Mouse (Mus musculus): ENCODE data around the gene Acot5.

GRCm38 (mm10) chr12:84032854-84033253 is 36.3 kb upstream of the Acot5 start:
- TF ChIP-seq RCOR1 (IDR thresholded peaks at IDR 0.05; ENCODE audit: low read depth, low read length), result no peak
- no peak for TF ChIP-seq MEF2A (IDR thresholded peaks at IDR 0.05; ENCODE audit: extremely low read depth, insufficient replicate concordance, low read depth, low read length, poor library complexity, severe bottlenecking)
